Mouse (Mus musculus): ENCODE results near the gene Zdhhc19.
"Not testable (repeated sequence)": the region's sequence is repeated elsewhere in the genome, so short reads cannot be mapped to it uniquely, and the experiment has no call there.

Gene Zdhhc19

GRCm38 (mm10) chr16:32487234-32488111 is 8.6 kb upstream of the Zdhhc19 start, which contains the start of gene Slc51a:
Gene Slc51a, minus strand, starts transcription at chr16:32487879.
- no peak for DNase-seq (ENCODE audit: low spot score in 2 of 2)

- DNase-seq (ENCODE audit: low spot score in 2 of 2) = no peak
These were observed 7.1 kb upstream of the Zdhhc19 start for GRCm38 (mm10) chr16:32488939-32489338.

GRCm38 (mm10) chr16:32494371-32494770 is 1.7 kb upstream of the Zdhhc19 start:
- DNase-seq (ENCODE audit: low spot score in 2 of 2) = not testable (repeated sequence)

GRCm38 (mm10) chr16:32498996-32499395 is 2.9 kb downstream of the Zdhhc19 start:
- no peak for DNase-seq (ENCODE audit: low spot score in 2 of 2)

- DNase-seq (ENCODE audit: low spot score in 2 of 2) = peak in 1 of 2 experiments; percentile 88
These were observed 3.5 kb downstream of the Zdhhc19 start for GRCm38 (mm10) chr16:32499430-32500037.

- no peak for DNase-seq (ENCODE audit: low spot score in 2 of 2)
These were observed 5.4 kb downstream of the Zdhhc19 start for GRCm38 (mm10) chr16:32501459-32501858.

GRCm38 (mm10) chr16:32502621-32503335 is 6.7 kb downstream of the Zdhhc19 start:
- DNase-seq (ENCODE audit: low spot score in 2 of 2) = no peak

- DNase-seq (ENCODE audit: low spot score in 2 of 2) = no peak
These were observed 7.6 kb downstream of the Zdhhc19 start for GRCm38 (mm10) chr16:32503633-32504032.

- no peak for DNase-seq (ENCODE audit: low spot score in 2 of 2)
These were observed 10.2 kb downstream of the Zdhhc19 start for GRCm38 (mm10) chr16:32506298-32506697.

- no peak for DNase-seq (ENCODE audit: low spot score in 2 of 2)
These were observed 10.8 kb downstream of the Zdhhc19 start for GRCm38 (mm10) chr16:32506868-32507267.

- peak in 1 of 2 experiments; percentile 53 for DNase-seq (ENCODE audit: low spot score in 2 of 2)
These were observed 11.3 kb downstream of the Zdhhc19 start for GRCm38 (mm10) chr16:32507407-32507806.

- DNase-seq (ENCODE audit: low spot score in 2 of 2) = no peak
These were observed 12.0 kb downstream of the Zdhhc19 start for GRCm38 (mm10) chr16:32508035-32508434.

GRCm38 (mm10) chr16:32508506-32509065 is 12.5 kb downstream of the Zdhhc19 start:
- no peak for DNase-seq (ENCODE audit: low spot score in 2 of 2)

GRCm38 (mm10) chr16:32509066-32509942 is 13.2 kb downstream of the Zdhhc19 start:
- no peak for DNase-seq (ENCODE audit: low spot score in 2 of 2)

GRCm38 (mm10) chr16:32510399-32511337 is 14.6 kb downstream of the Zdhhc19 start:
- DNase-seq (ENCODE audit: low spot score in 2 of 2) = no peak

GRCm38 (mm10) chr16:32511338-32511734 is 15.3 kb downstream of the Zdhhc19 start:
- DNase-seq (ENCODE audit: low spot score in 2 of 2) = no peak

GRCm38 (mm10) chr16:32511827-32512490 is 15.9 kb downstream of the Zdhhc19 start:
- no peak for DNase-seq (ENCODE audit: low spot score in 2 of 2)

GRCm38 (mm10) chr16:32512921-32513320 is 16.9 kb downstream of the Zdhhc19 start:
- DNase-seq (ENCODE audit: low spot score in 2 of 2) = no peak

- DNase-seq (ENCODE audit: low spot score in 2 of 2) = no peak
These were observed 17.3 kb downstream of the Zdhhc19 start for GRCm38 (mm10) chr16:32513401-32513800.
